In genomic region chr6:125468179-125468960, GRCm38 (mm10) we compare ENCODE assay signal across 9 mouse cellular contexts. TPM values are rescaled to one million over a fixed set of nuclear protein-coding genes. Genes with fewer than 3 reads are reported as not detected.
DNase-seq lines count a peak whose midpoint lies in the region; ATAC-seq and TF ChIP-seq lines count a peak whose summit lies in the region.
"Had no signal": no experiment of that assay in that cellular context is flagged by ENCODE, and none has a peak within 500 bp of the region (broad histone marks: within the 10 kb centered on the region; RNA-seq: fewer than 3 reads in every experiment).

No protein-coding gene starts in this region.

- no peak overlapping the region for H3K9ac ChIP-seq in lung, embryonic 14.5 days
- no peak overlapping the region for H3K9ac ChIP-seq in heart, embryonic 14.5 days (ENCODE audit: low read length)

- peak; percentile 34 for DNase-seq in adrenal gland, postnatal 14 days
- no peak for DNase-seq in adrenal gland, postnatal 4 days (ENCODE audit: low spot score in 2 of 2)
- peak; percentile 25 for DNase-seq in lung, embryonic 14.5 days
- no peak for DNase-seq in lung, postnatal 4 days
- DNase-seq in lung, postnatal 36 days, result peak; percentile 69
- no peak for DNase-seq in cerebellum, postnatal 25 days
- no peak for DNase-seq in layer of hippocampus, adult 11-12 months (ENCODE audit: low spot score)
- DNase-seq: adrenal gland, postnatal 36 days had no signal

- no peak overlapping the region for H3K4me2 ChIP-seq in lung, embryonic 14.5 days
- no peak overlapping the region for H3K4me2 ChIP-seq in heart, embryonic 14.5 days (ENCODE audit: low read length)

- H3K27ac ChIP-seq in lung, embryonic 14.5 days (ENCODE audit: low read depth), result 0 out of 2 replicates have a peak overlapping the region, but pooled peaks have one; percentile 1
- H3K27ac ChIP-seq in heart, embryonic 14.5 days (replicated peaks in 1 of 2; ENCODE audit: control insufficient read depth in 1 of 2, insufficient read depth in 1 of 2, low read depth in 2 of 2, low read length in 2 of 2), result peak overlapping the region; percentile 50 to 67

- 55% methylated on average over 21 of the region's 21 CpGs for WGBS in lung, embryonic 14.5 days
- WGBS in heart, embryonic 14.5 days, result 56% methylated on average over 21 of the region's 21 CpGs

- no peaks in the 10 kb centered on the region for H3K27me3 ChIP-seq in lung, embryonic 14.5 days (ENCODE audit: insufficient read depth, low read length)
- H3K27me3 ChIP-seq in heart, embryonic 14.5 days (ENCODE audit: control insufficient read depth, insufficient read depth, low read length), result no peaks in the 10 kb centered on the region

- H3K4me1 ChIP-seq in lung, embryonic 14.5 days (ENCODE audit: insufficient read depth), result no peaks in the 10 kb centered on the region
- H3K4me1 ChIP-seq in heart, embryonic 14.5 days (ENCODE audit: control insufficient read depth in 2 of 2, insufficient read depth in 2 of 2, low read length in 2 of 2), result peaks cover 27% of the 10 kb centered on the region in 2 experiments

- no peak for ATAC-seq in lung, embryonic 14.5 days (ENCODE audit: insufficient read depth)
- ATAC-seq in heart, embryonic 14.5 days (ENCODE audit: insufficient number of reproducible peaks, insufficient read depth, low FRiP score, low read depth), result peak; percentile 18; the same call in 1 of the 2 replicates

- H3K36me3 ChIP-seq in lung, embryonic 14.5 days (ENCODE audit: insufficient read depth), result peaks cover 3% of the 10 kb centered on the region; the same call in 1 of the 2 replicates
- H3K36me3 ChIP-seq in heart, embryonic 14.5 days (ENCODE audit: control insufficient read depth, insufficient read depth, low read length), result peaks cover 8% of the 10 kb centered on the region; the same call in 1 of the 2 replicates

- TF ChIP-seq CTCF in lung, embryonic 14.5 days (IDR thresholded peaks at IDR 0.05; ENCODE audit: low read depth), result no peak

- no peak overlapping the region for H3K4me3 ChIP-seq in lung, embryonic 14.5 days (ENCODE audit: low read depth, low read length)
- no peak overlapping the region for H3K4me3 ChIP-seq in heart, embryonic 14.5 days (ENCODE audit: control insufficient read depth in 1 of 2, insufficient read depth in 1 of 2, low read depth in 1 of 2, low read length in 2 of 2)

- H3K9me3 ChIP-seq in lung, embryonic 14.5 days (ENCODE audit: low read depth, low read length), result no peaks in the 10 kb centered on the region
- H3K9me3 ChIP-seq in heart, embryonic 14.5 days (ENCODE audit: control insufficient read depth, low read length), result no peaks in the 10 kb centered on the region

RNA-seq across cellular contexts. Expression of gene Cd9, which starts 26.2 kb away (rescaled TPM):
- 135 and 148 TPM in 2 replicates for total RNA-seq in adrenal gland, postnatal 14 days (2021)
- total RNA-seq in adrenal gland, postnatal 4 days (2021), result 100 to 1,000 TPM; 141 to 154 TPM
- polyA plus RNA-seq in lung, embryonic 14.5 days (2014; fragmentation: Nextera tagmentation; extraction: Ambion mirVana), result 128 TPM in 2 replicates
- 88.8 and 91.8 TPM in 2 replicates for polyA plus RNA-seq in heart, embryonic 14.5 days (2014; fragmentation: Nextera tagmentation; extraction: Ambion mirVana)

Comparison
In these comparisons a context has a peak if more than half of its experiments do, and no peak if none do; other contexts are left out.
1. DNase-seq: peak in adrenal gland, postnatal 14 days (single experiment), lung, embryonic 14.5 days (single experiment) and lung, postnatal 36 days (single experiment); none in adrenal gland, postnatal 4 days (0 of 2), lung, postnatal 4 days (0 of 2), cerebellum, postnatal 25 days (0 of 2) and layer of hippocampus, adult 11-12 months (single experiment).